Mouse (Mus musculus): ENCODE results near the gene Tmem242. TPM values are rescaled to one million over a fixed set of nuclear protein-coding genes. Genes with fewer than 3 reads are reported as not detected.

Tmem242 gene
- polyA plus RNA-seq, 1 experiment: 52.3 TPM

DNA sequence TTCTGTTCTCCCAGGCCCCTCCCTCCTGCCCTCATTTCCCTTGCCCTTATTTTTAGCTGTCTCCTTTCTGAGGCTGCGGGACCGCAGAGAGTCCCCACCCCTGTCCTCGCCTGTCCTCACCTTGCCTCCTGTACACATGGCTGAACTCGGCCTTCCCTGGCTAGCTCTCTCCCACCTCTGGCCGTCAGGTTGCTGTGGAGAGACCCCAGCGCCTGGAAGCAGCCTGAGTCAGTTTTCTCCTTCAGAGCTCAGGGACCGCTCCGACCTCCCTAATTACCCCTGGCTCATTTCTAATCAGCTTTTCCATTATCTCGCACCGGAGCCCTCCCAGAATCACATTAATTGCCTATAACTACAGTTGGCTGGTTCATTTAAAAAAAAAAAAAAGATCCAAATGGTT is 49.4 kb downstream of the Tmem242 start:
- peaks cover 14% of the 10 kb centered on the region for H3K4me1 ChIP-seq (ENCODE audit: control insufficient read depth, insufficient read depth, low read length)
- no peak for TF ChIP-seq CTCF (IDR thresholded peaks at IDR 0.05; ENCODE audit: borderline replicate concordance, insufficient read depth, low read depth, low read length)
- no peak for TF ChIP-seq POLR2A (IDR thresholded peaks at IDR 0.05; ENCODE audit: borderline replicate concordance, insufficient read depth, low read length)
- no peaks in the 10 kb centered on the region for H3K27me3 ChIP-seq (ENCODE audit: control insufficient read depth, insufficient read depth, low read length)
- H3K27ac ChIP-seq (ENCODE audit: insufficient read depth, low read length): no peak overlapping the region
- DNase-seq: no peak
- WGBS: 87% methylated on average over 10 of the region's 10 CpGs
- H3K4me3 ChIP-seq (replicated peaks; ENCODE audit: insufficient read depth, low read depth, low read length): no peak overlapping the region

DNA sequence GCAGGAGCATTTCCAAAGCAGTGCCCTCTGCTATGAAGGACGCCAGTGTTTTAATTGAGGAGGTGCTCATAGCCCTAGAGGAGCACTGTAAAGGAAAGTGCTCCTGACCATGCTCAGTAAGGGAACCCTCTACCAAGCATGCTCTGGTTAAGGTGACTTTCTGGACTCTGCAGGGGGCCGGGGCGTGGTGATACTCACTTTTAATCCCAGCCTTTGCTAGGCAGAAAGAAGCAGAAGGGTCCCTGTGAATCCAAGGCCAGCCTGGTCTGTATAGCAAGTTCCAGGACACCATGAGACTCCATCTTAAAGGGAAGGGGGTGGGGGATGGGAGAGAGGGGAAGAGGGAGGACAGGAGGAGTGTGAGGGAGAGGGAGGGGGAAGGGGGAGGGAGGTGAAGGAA is 51.7 kb downstream of the Tmem242 start:
- WGBS: 90% methylated on average over 3 of the region's 3 CpGs
- H3K27me3 ChIP-seq (ENCODE audit: control insufficient read depth, insufficient read depth, low read length): no peaks in the 10 kb centered on the region
- no peak for DNase-seq
- TF ChIP-seq CTCF (IDR thresholded peaks at IDR 0.05; ENCODE audit: borderline replicate concordance, insufficient read depth, low read depth, low read length): no peak
- no peak for TF ChIP-seq POLR2A (IDR thresholded peaks at IDR 0.05; ENCODE audit: borderline replicate concordance, insufficient read depth, low read length)
- no peak overlapping the region for H3K4me3 ChIP-seq (replicated peaks; ENCODE audit: insufficient read depth, low read depth, low read length)
- H3K27ac ChIP-seq (ENCODE audit: insufficient read depth, low read length): no peak overlapping the region
- peaks cover 14% of the 10 kb centered on the region for H3K4me1 ChIP-seq (ENCODE audit: control insufficient read depth, insufficient read depth, low read length)

DNA sequence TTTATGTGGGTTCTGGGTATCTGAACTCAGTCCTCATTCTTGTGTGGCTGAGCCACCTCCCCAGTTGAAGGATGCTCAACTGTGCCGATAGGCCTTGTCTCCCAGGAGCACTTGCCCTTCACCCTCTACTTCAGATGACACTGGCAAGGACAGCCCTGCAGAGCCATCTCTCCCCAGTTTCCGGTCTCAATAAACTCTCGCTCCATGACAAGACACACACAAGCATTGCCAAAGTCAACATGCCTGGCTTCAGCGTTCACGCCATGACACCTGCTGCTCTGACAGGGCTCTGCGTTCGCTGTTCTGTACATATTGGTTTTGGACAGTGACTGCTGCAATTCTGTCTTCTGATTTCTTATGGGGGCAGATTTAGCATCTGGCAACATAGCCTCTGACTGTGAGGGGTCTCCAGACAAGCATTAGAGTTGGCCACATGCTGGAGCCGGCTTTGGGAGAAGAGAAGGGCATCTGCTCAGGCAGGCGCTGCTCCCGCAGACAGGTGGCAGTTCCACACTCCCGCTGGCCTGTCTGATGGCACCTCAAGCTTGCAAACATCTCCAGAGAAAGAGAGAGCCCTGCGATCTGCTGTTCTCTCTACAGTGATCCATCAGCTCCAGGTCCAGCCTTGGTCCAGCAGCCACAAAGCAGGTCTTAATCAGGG is 53.0 kb downstream of the Tmem242 start:
- no peak overlapping the region for H3K4me3 ChIP-seq (replicated peaks; ENCODE audit: insufficient read depth, low read depth, low read length)
- H3K27ac ChIP-seq (ENCODE audit: insufficient read depth, low read length): no peak overlapping the region
- 18% methylated on average over 12 of the region's 12 CpGs for WGBS
- TF ChIP-seq POLR2A (IDR thresholded peaks at IDR 0.05; ENCODE audit: borderline replicate concordance, insufficient read depth, low read length): no peak
- TF ChIP-seq CTCF (IDR thresholded peaks at IDR 0.05; ENCODE audit: borderline replicate concordance, insufficient read depth, low read depth, low read length): no peak
- no peaks in the 10 kb centered on the region for H3K27me3 ChIP-seq (ENCODE audit: control insufficient read depth, insufficient read depth, low read length)
- peaks cover 14% of the 10 kb centered on the region for H3K4me1 ChIP-seq (ENCODE audit: control insufficient read depth, insufficient read depth, low read length)
- DNase-seq: peak; percentile 81 to 83

DNA sequence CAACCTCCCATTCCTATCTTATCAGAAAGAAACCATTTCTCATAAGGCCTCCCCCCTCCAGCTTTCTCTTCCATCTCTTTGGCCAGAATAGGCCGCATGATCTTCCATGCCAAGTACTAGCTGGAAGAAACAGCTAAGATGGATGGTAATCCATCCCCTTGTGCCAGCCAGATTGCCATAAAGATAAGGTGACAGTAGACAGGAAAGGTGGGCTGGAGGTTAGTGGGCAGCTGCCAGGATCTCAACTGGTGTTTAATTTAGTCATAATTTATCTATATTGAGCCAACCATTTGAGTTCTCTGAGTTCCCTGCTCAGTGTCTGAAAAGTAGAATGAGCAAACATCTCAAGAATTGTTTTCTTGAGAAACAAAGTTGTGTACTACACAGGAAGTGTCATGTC is 54.4 kb downstream of the Tmem242 start:
- no peak for TF ChIP-seq CTCF (IDR thresholded peaks at IDR 0.05; ENCODE audit: borderline replicate concordance, insufficient read depth, low read depth, low read length)
- TF ChIP-seq POLR2A (IDR thresholded peaks at IDR 0.05; ENCODE audit: borderline replicate concordance, insufficient read depth, low read length): no peak
- WGBS: 96% methylated on average over 1 of the region's 1 CpGs
- DNase-seq: no peak

DNA sequence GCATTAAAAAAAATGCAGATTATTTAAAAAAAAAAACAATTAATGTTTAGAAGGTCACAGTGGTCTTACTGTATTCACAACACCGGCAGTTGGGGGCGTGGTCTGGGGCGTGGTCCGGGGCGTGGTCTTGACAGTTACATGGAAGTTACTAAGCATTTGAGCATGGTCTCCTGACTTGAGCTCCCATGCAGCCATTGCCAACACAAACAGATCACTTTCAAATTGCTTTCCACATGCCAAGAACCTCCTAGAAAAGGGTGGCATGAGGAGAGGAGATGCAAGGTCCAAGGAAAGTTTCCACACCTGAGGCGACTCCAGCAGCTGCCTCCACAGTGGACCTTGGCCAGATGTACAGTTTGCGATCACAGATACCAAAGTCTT is 62.1 kb downstream of the Tmem242 start:
- Histone ChIP-seq H3K4me3 (replicated peaks; ENCODE audit: insufficient read depth, low read depth, low read length) (no peak overlapping the region), H3K27ac (ENCODE audit: insufficient read depth, low read length) (no peak overlapping the region), H3K27me3 (ENCODE audit: control insufficient read depth, insufficient read depth, low read length) (no peaks in the 10 kb centered on the region), H3K4me1 (ENCODE audit: control insufficient read depth, insufficient read depth, low read length) (peaks cover 2% of the 10 kb centered on the region; the same call in 1 of the 2 replicates)
- DNase-seq: no peak
- TF ChIP-seq CTCF (IDR thresholded peaks at IDR 0.05; ENCODE audit: borderline replicate concordance, insufficient read depth, low read depth, low read length) (no peak), POLR2A (IDR thresholded peaks at IDR 0.05; ENCODE audit: borderline replicate concordance, insufficient read depth, low read length) (no peak)
- WGBS: 33% methylated on average over 7 of the region's 7 CpGs

More for the DNA sequence above, 54.4 kb downstream of the Tmem242 start:
- Histone ChIP-seq H3K27me3 (ENCODE audit: control insufficient read depth, insufficient read depth, low read length) (no peaks in the 10 kb centered on the region), H3K4me3 (replicated peaks; ENCODE audit: insufficient read depth, low read depth, low read length) (no peak overlapping the region), H3K4me1 (ENCODE audit: control insufficient read depth, insufficient read depth, low read length) (peaks cover 14% of the 10 kb centered on the region), H3K27ac (ENCODE audit: insufficient read depth, low read length) (no peak overlapping the region)

- Histone ChIP-seq H3K4me1 (ENCODE audit: control insufficient read depth, insufficient read depth, low read length) (peaks cover 8% of the 10 kb centered on the region), H3K27ac (ENCODE audit: insufficient read depth, low read length) (no peak overlapping the region), H3K4me3 (replicated peaks; ENCODE audit: insufficient read depth, low read depth, low read length) (no peak overlapping the region), H3K27me3 (ENCODE audit: control insufficient read depth, insufficient read depth, low read length) (no peaks in the 10 kb centered on the region)
- no peak for TF ChIP-seq CTCF (IDR thresholded peaks at IDR 0.05; ENCODE audit: borderline replicate concordance, insufficient read depth, low read depth, low read length)
- TF ChIP-seq POLR2A (IDR thresholded peaks at IDR 0.05; ENCODE audit: borderline replicate concordance, insufficient read depth, low read length): no peak
- no peak for DNase-seq
- 33% methylated on average over 11 of the region's 11 CpGs for WGBS
Observed at GRCm38 (mm10) chr17:5377151-5377929, 62.7 kb downstream of the Tmem242 start.

- WGBS: 25% methylated on average over 8 of the region's 8 CpGs
- TF ChIP-seq POLR2A (IDR thresholded peaks at IDR 0.05; ENCODE audit: borderline replicate concordance, insufficient read depth, low read length) (no peak), CTCF (IDR thresholded peaks at IDR 0.05; ENCODE audit: borderline replicate concordance, insufficient read depth, low read depth, low read length) (no peak)
- DNase-seq: peak; percentile 55 to 71
- Histone ChIP-seq H3K27ac (ENCODE audit: insufficient read depth, low read length) (no peak overlapping the region), H3K27me3 (ENCODE audit: control insufficient read depth, insufficient read depth, low read length) (no peaks in the 10 kb centered on the region), H3K4me3 (replicated peaks; ENCODE audit: insufficient read depth, low read depth, low read length) (no peak overlapping the region), H3K4me1 (ENCODE audit: control insufficient read depth, insufficient read depth, low read length) (peaks cover 8% of the 10 kb centered on the region)
Observed at GRCm38 (mm10) chr17:5372951-5373350, 67.1 kb downstream of the Tmem242 start.

DNA sequence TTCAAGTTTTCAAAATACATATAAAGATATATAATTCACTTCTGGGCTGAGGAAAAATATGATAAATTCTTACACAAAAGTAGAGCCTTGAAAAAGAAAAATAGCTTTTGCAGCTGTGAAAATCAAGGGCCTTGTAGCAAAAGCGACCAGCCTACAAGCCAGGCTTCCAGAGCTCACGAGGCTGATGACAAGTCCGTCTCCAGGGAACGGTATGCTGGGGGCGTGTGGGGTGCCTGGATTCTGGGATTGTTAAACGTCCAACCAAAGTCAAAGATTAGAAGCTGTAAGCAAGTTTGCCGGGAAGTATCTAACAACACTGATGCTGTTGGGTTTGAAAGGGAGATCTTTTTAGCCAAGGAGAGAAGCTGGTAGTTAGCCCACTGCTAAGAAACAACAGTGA is 68.5 kb downstream of the Tmem242 start:
- no peak overlapping the region for H3K4me3 ChIP-seq (replicated peaks; ENCODE audit: insufficient read depth, low read depth, low read length)
- no peak for DNase-seq
- TF ChIP-seq POLR2A (IDR thresholded peaks at IDR 0.05; ENCODE audit: borderline replicate concordance, insufficient read depth, low read length): no peak
- TF ChIP-seq CTCF (IDR thresholded peaks at IDR 0.05; ENCODE audit: borderline replicate concordance, insufficient read depth, low read depth, low read length): no peak
- H3K4me1 ChIP-seq (ENCODE audit: control insufficient read depth, insufficient read depth, low read length): peaks cover 8% of the 10 kb centered on the region
- H3K27me3 ChIP-seq (ENCODE audit: control insufficient read depth, insufficient read depth, low read length): no peaks in the 10 kb centered on the region
- H3K27ac ChIP-seq (ENCODE audit: insufficient read depth, low read length): no peak overlapping the region
- WGBS: 86% methylated on average over 7 of the region's 7 CpGs

Measured in cerebellum, adult 2 months (tissue).